Mouse (Mus musculus) frontal cortex, postnatal 10 days (tissue): Measurements from ENCODE around the gene Srrm2.

Experiments
- DNase-seq, 2 experiments: peaks; one replicate each; pipeline ENCODE4 v3.0.0; 2022; ENCODE audit warnings: low spot score in 2 of 2, mixed read lengths in 1 of 2

The Srrm2 gene

DNA sequence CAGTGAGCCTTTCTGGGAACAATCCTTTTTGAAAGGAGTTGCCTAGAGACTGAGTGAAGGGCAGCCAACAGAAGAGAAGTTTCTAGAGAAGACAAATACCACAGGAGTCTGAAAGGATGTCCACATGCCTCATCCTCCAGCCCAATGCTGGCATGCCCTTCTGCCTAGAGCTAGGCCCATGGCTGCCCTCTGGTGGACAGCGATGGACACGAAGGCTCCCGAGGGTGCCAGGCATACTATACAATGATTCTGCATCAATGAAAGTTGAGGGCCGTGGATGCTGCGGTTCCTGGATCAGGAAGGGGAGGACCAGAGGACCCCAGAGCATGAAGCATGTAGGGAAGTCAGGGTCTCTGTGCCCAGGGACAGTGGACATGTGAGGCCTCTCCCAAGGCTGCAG lies 63.0 kb downstream of the Srrm2 start:
- no peak for DNase-seq

DNA sequence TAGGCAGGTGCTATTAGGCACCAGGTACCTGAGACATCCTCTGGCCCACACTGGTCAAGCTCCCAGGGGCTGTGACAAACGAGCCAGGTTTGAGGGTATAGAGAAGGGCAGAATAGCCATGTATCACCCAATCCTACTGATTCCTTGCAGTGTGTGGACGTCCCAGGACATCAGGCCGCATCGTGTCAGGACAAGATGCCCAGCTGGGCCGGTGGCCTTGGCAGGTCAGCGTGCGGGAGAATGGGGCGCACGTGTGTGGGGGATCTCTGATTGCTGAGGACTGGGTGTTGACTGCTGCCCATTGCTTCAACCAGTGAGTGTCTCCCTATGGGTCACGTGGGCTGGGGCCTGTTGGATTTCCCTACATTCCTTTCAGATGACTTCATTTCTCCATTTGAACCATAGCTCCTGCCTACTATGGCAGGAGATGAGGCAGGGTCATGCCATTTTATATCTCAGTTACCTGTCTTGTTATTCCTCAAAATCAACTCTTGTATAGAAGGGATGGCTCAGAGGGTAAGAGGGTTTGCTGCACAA lies 64.0 kb downstream of the Srrm2 start:
- no peak for DNase-seq

DNA sequence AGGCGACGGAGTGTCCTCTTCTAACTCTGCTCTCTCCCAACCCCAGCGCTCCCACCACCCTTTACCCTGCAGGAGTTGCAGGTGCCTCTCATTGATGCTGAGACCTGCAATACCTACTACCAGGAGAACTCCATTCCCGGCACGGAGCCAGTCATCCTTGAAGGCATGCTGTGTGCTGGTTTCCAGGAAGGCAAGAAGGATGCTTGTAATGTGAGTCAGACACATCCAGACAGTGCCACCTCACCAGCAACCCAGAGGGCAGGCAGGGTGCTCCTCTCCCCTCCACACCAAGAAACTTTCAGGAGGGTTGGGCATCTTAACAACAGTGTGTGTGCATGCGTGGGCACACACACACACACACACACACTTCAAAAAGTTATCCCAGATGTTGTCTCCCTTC lies 66.9 kb downstream of the Srrm2 start:
- no peak for DNase-seq

DNA sequence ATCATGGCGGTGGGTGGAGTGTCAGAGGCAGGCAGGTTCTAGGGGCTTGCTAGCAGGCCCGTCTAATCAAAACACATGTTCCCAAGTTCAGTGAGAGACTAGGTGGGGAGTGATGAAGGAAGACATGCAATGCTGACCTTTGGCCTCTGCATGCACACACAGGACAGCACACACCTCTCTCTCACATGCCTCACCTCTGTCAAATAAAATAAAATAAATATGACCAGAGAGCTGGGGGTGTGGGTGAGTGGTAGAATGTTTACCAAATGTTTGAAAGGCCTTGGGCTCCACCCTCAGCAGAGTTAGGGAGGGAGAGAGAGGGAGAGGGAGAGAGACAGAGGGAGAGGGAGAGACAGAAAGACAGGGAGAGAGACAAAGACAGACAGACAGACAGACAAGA lies 67.6 kb downstream of the Srrm2 start:
- no peak for DNase-seq

DNA sequence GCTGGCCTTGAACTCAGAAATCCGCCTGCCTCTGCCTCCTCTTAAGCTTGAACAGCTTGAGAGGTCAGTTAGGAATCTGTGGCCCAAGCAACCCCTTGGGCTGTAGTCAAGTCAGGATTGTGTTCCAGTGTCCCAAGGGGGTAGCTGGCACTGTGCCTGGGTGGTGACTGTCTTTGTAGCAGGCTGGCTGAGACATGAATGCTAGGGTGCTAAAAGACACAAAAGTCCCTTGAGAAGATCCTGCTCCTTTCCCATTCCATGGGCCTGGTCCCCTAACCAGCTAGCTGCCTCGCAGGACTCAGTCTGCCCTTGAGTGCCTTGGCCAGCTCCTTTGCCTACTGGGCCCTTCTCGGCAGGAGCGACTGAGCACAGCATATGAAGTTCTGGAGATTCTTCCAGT lies 72.6 kb downstream of the Srrm2 start:
- DNase-seq = no peak

DNA sequence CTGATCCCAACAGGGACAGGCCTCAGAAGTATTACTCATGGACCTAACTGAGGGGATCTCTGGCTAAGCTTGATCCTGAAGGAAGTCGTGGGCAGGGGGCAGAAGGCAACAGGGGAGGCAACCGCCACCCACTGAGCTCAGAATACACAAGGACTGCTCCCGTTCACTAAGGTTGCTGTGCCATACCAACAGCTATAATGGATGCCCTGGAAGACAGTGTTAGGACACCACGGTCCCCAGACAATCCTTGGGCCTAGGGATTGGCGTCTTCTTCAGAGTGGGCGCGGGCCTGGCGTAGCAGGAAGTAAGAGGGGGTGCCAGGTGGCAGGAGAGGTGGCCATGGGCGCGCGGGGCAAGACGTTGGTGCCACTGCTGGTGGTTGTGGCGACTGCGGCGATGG lies 77.4 kb downstream of the Srrm2 start, which contains the start of gene Prss21:
TSS of gene Prss21 (plus strand) at position 301 of the 400 bp plus-strand sequence.
- DNase-seq = no peak

DNA sequence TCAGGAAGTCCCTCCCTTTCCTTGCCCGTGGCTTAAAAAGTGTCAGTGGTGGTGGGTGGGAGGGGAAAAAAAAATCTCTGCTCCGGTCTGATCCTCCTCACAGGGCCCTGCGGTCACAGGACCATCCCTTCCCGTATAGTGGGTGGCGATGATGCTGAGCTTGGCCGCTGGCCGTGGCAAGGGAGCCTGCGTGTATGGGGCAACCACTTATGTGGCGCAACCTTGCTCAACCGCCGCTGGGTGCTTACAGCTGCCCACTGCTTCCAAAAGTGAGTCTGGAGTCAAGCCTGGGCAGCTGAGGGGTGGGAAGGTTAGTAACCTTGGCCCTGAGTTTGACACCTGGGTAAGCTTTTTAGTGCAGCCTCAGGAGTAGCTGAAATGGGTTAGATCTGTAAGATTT lies 78.2 kb downstream of the Srrm2 start:
- no peak for DNase-seq
